Mouse (Mus musculus): ENCODE measurements around the gene Camkmt.

- TF ChIP-seq CTCF (IDR thresholded peaks at IDR 0.05; ENCODE audit: borderline replicate concordance, control insufficient read depth, extremely low read depth, insufficient read depth, low read length, poor library complexity) = no peak
- no peak for TF ChIP-seq POLR2A (IDR thresholded peaks at IDR 0.05; ENCODE audit: control insufficient read depth, extremely low read depth, insufficient read depth, low read length, poor library complexity)
Measured at GRCm38 (mm10) chr17:85257348-85257747, 167.0 kb downstream of the Camkmt start.

Data from thymus, adult 2 months (tissue).